Mouse (Mus musculus) forebrain, postnatal 0 days (tissue): ENCODE results near the gene Slc28a3. TPM values are rescaled to one million over a fixed set of nuclear protein-coding genes. Genes with fewer than 3 reads are reported as not detected.

ENCODE experiments used
- ATAC-seq: fragments of 200-750 bp; cut with Nextera tagmentation; 2 replicates; pipeline ENCODE4 v1.8.0; 2017; ENCODE audit warnings: mild to moderate bottlenecking, moderate library complexity
- DNase-seq: peaks from one replicate; pipeline ENCODE4 v3.0.0-alpha.2; 2015
- H3K27ac ChIP-seq: fragments of 300-500 bp; sonication (generic); 2 replicates; pipeline ENCODE4 v1.5.1; 2014; ENCODE audit warnings: low read depth, mild to moderate bottlenecking, antibody characterized with exemption, low read length, moderate library complexity, mixed read lengths
- H3K27me3 ChIP-seq: fragments of 300-500 bp; sonication (generic); 2 replicates; pipeline ENCODE4 v1.6.1; 2014; ENCODE audit warnings: mild to moderate bottlenecking, low read length, mixed read lengths; ENCODE audit not compliant: insufficient read depth
- H3K36me3 ChIP-seq: fragments of 300-500 bp; sonication (generic); 2 replicates; pipeline ENCODE4 v1.6.1; 2014; ENCODE audit warnings: mild to moderate bottlenecking, moderate library complexity; ENCODE audit not compliant: insufficient read depth
- H3K4me1 ChIP-seq: fragments of 300-500 bp; sonication (generic); 2 replicates; pipeline ENCODE4 v1.6.1; 2014; ENCODE audit warnings: antibody characterized with exemption; ENCODE audit not compliant: insufficient read depth
- H3K4me2 ChIP-seq: fragments of 300-500 bp; sonication (generic); 2 replicates; pipeline ENCODE4 v1.6.1; 2014; ENCODE audit warnings: low read depth, mild to moderate bottlenecking, moderate library complexity
- H3K4me3 ChIP-seq: fragments of 300-500 bp; sonication (generic); 2 replicates; pipeline ENCODE4 v1.5.1; 2014; ENCODE audit warnings: low read depth, low read length, mixed read lengths
- H3K9ac ChIP-seq: fragments of 300-500 bp; sonication (generic); 2 replicates; pipeline ENCODE4 v1.6.1; 2014; ENCODE audit warnings: mild to moderate bottlenecking
- H3K9me3 ChIP-seq: fragments of 300-500 bp; sonication (generic); 2 replicates; pipeline ENCODE4 v1.6.1; 2016; ENCODE audit warnings: low read length
- CTCF ChIP-seq: sonication (generic); IDR thresholded peaks from 2 replicates; pipeline ENCODE4 v1.5.1; 2016; ENCODE audit warnings: antibody characterized with exemption, control low read depth, low read depth
- WGBS: fragments of 180-500 bp; shearing (Covaris S2); extraction: QIAGEN DNeasy Blood & Tissue Kit; methylation state at CpG from one replicate; pipeline ENCODE4 v1.1.7; 2014; 5-methylcytosine and 5-hydroxymethylcytosine counted together
- polyA plus RNA-seq: library from polyadenylated mRNA; unstranded; fragments of >200 nt; fragmentation: Nextera tagmentation; extraction: Ambion mirVana; gene quantifications from 2 replicates; pipeline ENCODE4 v1.2.1, GENCODE M21; 2015
- total RNA-seq: library from RNA; depleted of rRNA; stranded (reverse); fragments of >200 nt; gene quantifications from 2 replicates; pipeline ENCODE4 v1.2.3, GENCODE M21; 2014

The Slc28a3 gene
- total and polyA plus RNA-seq, 2 experiments from 2014 or later: 0.05 to 0.11 TPM

DNA sequence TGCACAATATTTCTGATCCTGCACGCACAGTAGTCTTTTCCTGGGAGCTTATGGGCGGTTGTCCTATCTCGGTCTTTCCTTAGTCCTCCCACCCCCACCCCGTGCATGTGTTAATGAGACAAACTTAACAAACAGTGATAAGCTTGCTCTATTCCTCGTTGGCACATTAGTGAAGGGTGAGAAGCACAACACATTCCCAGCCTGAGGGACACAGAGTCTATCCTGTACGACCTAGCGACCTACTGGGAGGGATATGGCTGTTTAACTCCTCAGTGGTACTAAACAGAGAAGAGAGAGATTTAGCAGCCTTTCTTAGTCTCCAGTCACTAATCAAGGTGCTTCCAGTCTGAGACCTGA lies 86.9 kb downstream of the Slc28a3 start:
- Histone ChIP-seq H3K9ac (no peak overlapping the region), H3K4me1 (no peaks in the 10 kb centered on the region), H3K9me3 (no peaks in the 10 kb centered on the region), H3K27me3 (no peaks in the 10 kb centered on the region), H3K4me3 (no peak overlapping the region), H3K4me2 (no peak overlapping the region), H3K27ac (no peak overlapping the region), H3K36me3 (no peaks in the 10 kb centered on the region)
- ATAC-seq: no peak
- WGBS: 76% methylated on average over 7 of the region's 7 CpGs
- no peak for TF ChIP-seq CTCF
- no peak for DNase-seq

DNA sequence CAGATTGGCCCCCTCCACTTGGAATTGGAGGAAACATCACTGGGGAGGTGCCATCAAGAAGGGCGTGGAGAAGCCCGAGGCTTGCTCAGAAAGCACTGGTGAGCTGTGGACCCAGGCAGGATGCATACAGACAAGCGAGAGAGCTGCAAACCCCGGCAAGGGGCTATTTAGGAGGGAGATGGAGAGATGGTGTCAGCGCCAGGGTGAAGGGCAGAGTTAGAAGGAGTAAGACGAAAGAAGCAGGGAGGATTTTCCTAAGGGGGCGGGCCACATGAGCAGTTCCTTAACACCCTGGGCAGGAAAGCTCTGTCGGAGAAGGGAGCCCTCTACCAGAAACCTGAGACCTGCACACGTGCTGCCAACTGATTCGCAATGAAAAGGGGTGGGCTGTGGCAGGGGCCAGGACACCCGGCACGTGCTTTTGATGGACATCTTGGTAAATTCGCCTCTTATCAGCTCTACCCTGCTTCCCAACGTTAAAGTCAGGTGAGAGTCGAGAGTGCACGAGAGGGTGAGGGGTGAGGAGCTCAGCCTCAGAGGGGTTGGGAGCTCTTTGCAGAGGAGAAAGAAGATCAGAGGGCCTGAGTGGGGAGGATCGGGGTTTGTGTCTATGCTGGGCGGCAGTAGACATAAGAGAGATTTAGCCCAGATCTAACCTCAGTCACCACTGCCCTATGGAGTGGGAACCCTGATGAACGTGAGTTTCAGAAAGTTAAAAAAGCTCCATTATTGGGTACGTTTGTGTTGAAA lies 87.5 kb downstream of the Slc28a3 start:
- H3K4me2 ChIP-seq: no peak overlapping the region
- ATAC-seq (no peak), DNase-seq (no peak)
- H3K9ac ChIP-seq: no peak overlapping the region
- no peaks in the 10 kb centered on the region for H3K27me3 ChIP-seq
- no peak overlapping the region for H3K4me3 ChIP-seq
- no peaks in the 10 kb centered on the region for H3K36me3 ChIP-seq
- WGBS: 34% methylated on average over 20 of the region's 20 CpGs
- H3K9me3 ChIP-seq: no peaks in the 10 kb centered on the region
- H3K27ac ChIP-seq: no peak overlapping the region
- H3K4me1 ChIP-seq: no peaks in the 10 kb centered on the region
- no peak for TF ChIP-seq CTCF

GRCm38 (mm10) chr13:58521331-58522030 lies 89.2 kb downstream of the Slc28a3 start:
- H3K27me3 ChIP-seq: no peaks in the 10 kb centered on the region
- DNase-seq (no peak), ATAC-seq (no peak)
- no peak overlapping the region for H3K9ac ChIP-seq
- H3K4me2 ChIP-seq: no peak overlapping the region
- no peak for TF ChIP-seq CTCF
- no peaks in the 10 kb centered on the region for H3K4me1 ChIP-seq
- H3K27ac ChIP-seq: no peak overlapping the region
- H3K36me3 ChIP-seq: no peaks in the 10 kb centered on the region
- no peak overlapping the region for H3K4me3 ChIP-seq
- 84% methylated on average over 9 of the region's 9 CpGs for WGBS
- H3K9me3 ChIP-seq: no peaks in the 10 kb centered on the region

- Histone ChIP-seq H3K9ac (no peak overlapping the region), H3K36me3 (no peaks in the 10 kb centered on the region), H3K27me3 (no peaks in the 10 kb centered on the region), H3K4me3 (no peak overlapping the region), H3K4me2 (no peak overlapping the region), H3K9me3 (no peaks in the 10 kb centered on the region), H3K4me1 (no peaks in the 10 kb centered on the region), H3K27ac (no peak overlapping the region)
- ATAC-seq: no peak
- WGBS: 68% methylated on average over 7 of the region's 7 CpGs
- TF ChIP-seq CTCF: no peak
- no peak for DNase-seq
Measured at GRCm38 (mm10) chr13:58520580-58521330, 89.9 kb downstream of the Slc28a3 start.

- Histone ChIP-seq H3K4me3 (no peak overlapping the region), H3K9ac (no peak overlapping the region), H3K36me3 (no peaks in the 10 kb centered on the region), H3K27ac (no peak overlapping the region), H3K4me2 (no peak overlapping the region), H3K4me1 (no peaks in the 10 kb centered on the region), H3K27me3 (no peaks in the 10 kb centered on the region), H3K9me3 (no peaks in the 10 kb centered on the region)
- 91% methylated on average over 9 of the region's 9 CpGs for WGBS
- TF ChIP-seq CTCF: no peak
- ATAC-seq (no peak), DNase-seq (no peak)
Measured at GRCm38 (mm10) chr13:58520028-58520427, 90.6 kb downstream of the Slc28a3 start.

DNA sequence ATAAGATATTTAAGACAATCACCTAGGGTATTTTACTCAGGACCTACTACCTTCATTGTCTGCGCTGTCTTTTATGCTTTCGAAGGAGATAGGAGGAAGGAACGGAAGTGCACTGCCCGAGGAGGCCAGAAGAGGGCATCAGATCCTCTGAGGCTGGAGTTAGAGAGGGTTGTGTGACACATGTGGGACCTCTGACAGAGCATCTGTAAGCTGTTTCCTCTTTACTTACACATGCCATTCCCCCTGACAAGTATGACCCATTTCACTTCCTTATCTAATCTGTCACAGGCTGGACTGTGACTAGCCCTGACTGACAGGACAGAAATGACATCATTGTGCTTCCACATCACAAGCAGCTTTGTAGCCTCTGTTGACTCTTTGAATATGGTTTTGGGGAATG lies 94.4 kb downstream of the Slc28a3 start:
- Histone ChIP-seq H3K4me3 (no peak overlapping the region), H3K4me1 (no peaks in the 10 kb centered on the region; the same call in 1 of the 2 replicates), H3K27me3 (no peaks in the 10 kb centered on the region), H3K4me2 (no peak overlapping the region), H3K9ac (no peak overlapping the region), H3K27ac (no peak overlapping the region), H3K9me3 (no peaks in the 10 kb centered on the region), H3K36me3 (no peaks in the 10 kb centered on the region)
- TF ChIP-seq CTCF: peak; percentile 34; the same call in 1 of the 2 replicates
- DNase-seq: no peak
- no peak for ATAC-seq
- WGBS: 96% methylated on average over 4 of the region's 4 CpGs

- TF ChIP-seq CTCF: no peak
- H3K27ac ChIP-seq: no peak overlapping the region
- H3K4me2 ChIP-seq: no peak overlapping the region
- H3K4me1 ChIP-seq: no peaks in the 10 kb centered on the region; the same call in 1 of the 2 replicates
- ATAC-seq (no peak), DNase-seq (no peak)
- WGBS: 74% methylated on average over 5 of the region's 5 CpGs
- no peaks in the 10 kb centered on the region for H3K36me3 ChIP-seq
- H3K4me3 ChIP-seq: no peak overlapping the region
- no peaks in the 10 kb centered on the region for H3K9me3 ChIP-seq
- H3K9ac ChIP-seq: no peak overlapping the region
- no peaks in the 10 kb centered on the region for H3K27me3 ChIP-seq
Measured at GRCm38 (mm10) chr13:58515635-58516034, 95.0 kb downstream of the Slc28a3 start.
